Mouse (Mus musculus) frontal cortex, adult (tissue): ENCODE measurements around the gene Vps51.

Experiments
- ATAC-seq: cut with Nextera tagmentation; 2 replicates; pipeline ENCODE4 v1.9.2; 2017; ENCODE audit warnings: mild to moderate bottlenecking, moderate library complexity, mixed read lengths; ENCODE audit not compliant: low TSS enrichment

Vps51 gene

GRCm38 (mm10) chr19:6076564-6077393 is at the start of gene Vps51:
Vps51 (minus strand) TSS chr19:6077231.
- peak; percentile 94 for ATAC-seq

- ATAC-seq = no peak
Observed at GRCm38 (mm10) chr19:6126289-6126688, 49.3 kb upstream of the Vps51 start.

- no peak for ATAC-seq
Observed at GRCm38 (mm10) chr19:6124898-6125297, 47.9 kb upstream of the Vps51 start.

- ATAC-seq = no peak
Observed at GRCm38 (mm10) chr19:6123330-6123729, 46.3 kb upstream of the Vps51 start.

- no peak for ATAC-seq
Observed at GRCm38 (mm10) chr19:6121761-6122160, 44.7 kb upstream of the Vps51 start.

- ATAC-seq = no peak
Observed at GRCm38 (mm10) chr19:6118677-6119185, 41.7 kb upstream of the Vps51 start.

GRCm38 (mm10) chr19:6117986-6118676 is 41.1 kb upstream of the Vps51 start, which contains the start of gene Sac3d1:
Sac3d1 (minus strand) TSS chr19:6118650.
- peak; percentile 81 for ATAC-seq

GRCm38 (mm10) chr19:6117346-6117985 is 40.4 kb upstream of the Vps51 start:
- ATAC-seq = peak; percentile 21; the same call in 1 of the 2 replicates

GRCm38 (mm10) chr19:6116113-6116850 is 39.3 kb upstream of the Vps51 start:
- peak; percentile 31; the same call in 1 of the 2 replicates for ATAC-seq

GRCm38 (mm10) chr19:6113116-6113515 is 36.1 kb upstream of the Vps51 start:
- ATAC-seq = no peak

GRCm38 (mm10) chr19:6105586-6105985 is 28.6 kb upstream of the Vps51 start, which contains the start of gene Naaladl1:
Naaladl1 (plus strand) TSS chr19:6105782.
- ATAC-seq = no peak

GRCm38 (mm10) chr19:6104476-6104875 is 27.4 kb upstream of the Vps51 start:
- ATAC-seq = no peak

GRCm38 (mm10) chr19:6102169-6102853 is 25.3 kb upstream of the Vps51 start:
- no peak for ATAC-seq

- ATAC-seq = no peak
Observed at GRCm38 (mm10) chr19:6101186-6101585, 24.2 kb upstream of the Vps51 start.

- ATAC-seq = no peak
Observed at GRCm38 (mm10) chr19:6097847-6098246, 20.8 kb upstream of the Vps51 start.

GRCm38 (mm10) chr19:6094119-6094518 is 17.1 kb upstream of the Vps51 start, which contains the start of gene AC131692.1:
AC131692.1 (plus strand) TSS chr19:6094419.
- ATAC-seq = no peak

GRCm38 (mm10) chr19:6088841-6089240 is 11.8 kb upstream of the Vps51 start:
- no peak for ATAC-seq

- no peak; the same call in 1 of the 2 replicates for ATAC-seq
Observed at GRCm38 (mm10) chr19:6085417-6085879, 8.4 kb upstream of the Vps51 start.

GRCm38 (mm10) chr19:6084478-6085248 is 7.6 kb upstream of the Vps51 start, which contains the start of the genes Zfpl1 and Cdca5:
Zfpl1 (minus strand) TSS chr19:6084956.
Cdca5 (plus strand) TSS chr19:6084983.
- ATAC-seq = peak; percentile 92

GRCm38 (mm10) chr19:6082156-6082555 is 5.1 kb upstream of the Vps51 start, which contains the start of gene Gm28374:
Gm28374 (minus strand) TSS chr19:6082256.
- ATAC-seq = no peak
